18 mouse cellular contexts compared by ENCODE assay signal in the genomic region with DNA sequence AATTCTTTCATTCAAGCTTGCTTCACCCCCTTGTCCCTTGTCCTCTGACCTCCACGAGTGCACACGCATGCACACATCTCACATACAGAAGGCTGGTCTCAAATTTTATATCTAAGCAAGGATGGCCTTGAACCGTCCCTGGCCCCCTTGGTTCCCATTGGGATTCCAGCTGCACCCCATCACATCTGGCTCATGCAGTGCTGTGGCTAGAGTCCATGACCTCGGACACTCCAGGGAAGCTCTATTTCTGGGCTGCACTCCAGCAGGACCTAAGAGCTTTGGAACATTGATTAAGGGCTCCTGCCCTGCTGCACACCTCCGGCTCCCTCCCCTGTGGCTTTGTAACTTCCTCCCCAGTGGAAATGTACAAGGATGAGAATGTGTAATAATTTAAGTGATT. TPM values are rescaled to one million over a fixed set of nuclear protein-coding genes. Genes with fewer than 3 reads are reported as not detected.
DNase-seq lines count a peak whose midpoint lies in the region.
"Had no signal": no experiment of that assay in that cellular context is flagged by ENCODE, and none has a peak within 500 bp of the region (broad histone marks: within the 10 kb centered on the region; RNA-seq: fewer than 3 reads in every experiment).

No protein-coding gene starts in this region.

- WGBS in embryonic facial prominence, embryonic 10.5 days = 76% methylated on average over 5 of the region's 5 CpGs

- no peaks in the 10 kb centered on the region for H3K9me3 ChIP-seq in embryonic facial prominence, embryonic 10.5 days

- H3K36me3 ChIP-seq in embryonic facial prominence, embryonic 10.5 days (replicated peaks) = no peaks in the 10 kb centered on the region

- H3K4me1 ChIP-seq in embryonic facial prominence, embryonic 10.5 days = peaks cover 16% of the 10 kb centered on the region

- no peak overlapping the region for H3K4me3 ChIP-seq in embryonic facial prominence, embryonic 10.5 days

- peaks cover 67% of the 10 kb centered on the region for H3K27me3 ChIP-seq in embryonic facial prominence, embryonic 10.5 days (replicated peaks; ENCODE audit: low read depth, poor library complexity, severe bottlenecking)

- peak; percentile 47 for DNase-seq in gastrocnemius, adult 18-20 months (ENCODE audit: low spot score)
- no peak for DNase-seq in gastrocnemius, postnatal 10 days
- peak; percentile 52 for DNase-seq in kidney, adult 9 months
- DNase-seq in kidney, adult 18-20 months = no peak
- peak; percentile 75 for DNase-seq in adrenal gland, postnatal 14 days
- DNase-seq in kidney, postnatal 14 days = peak; percentile 51
- DNase-seq in embryonic facial prominence, embryonic 10.5 days (ENCODE audit: low spot score) = no peak
- DNase-seq in lung, postnatal 25 days (ENCODE audit: low spot score) = no peak
- DNase-seq: cerebellum, postnatal 14 days; lung, embryonic 14.5 days; midbrain, embryonic 14.5 days; right cerebral cortex, postnatal 14 days had no signal

- H3K27ac ChIP-seq in embryonic facial prominence, embryonic 10.5 days (replicated peaks) = no peak overlapping the region

RNA-seq across cellular contexts. Expression of gene Il27ra, which starts 4.4 kb away (rescaled TPM):
- under 1 TPM; 0.37 to 0.66 TPM for total RNA-seq in gastrocnemius, adult 18-20 months (2021)
- under 1 TPM; 0.84 to 0.87 TPM for total RNA-seq in gastrocnemius, postnatal 10 days (2021)
- 2.3 and 12.2 TPM in 2 replicates for total RNA-seq in adrenal gland, postnatal 14 days (2021)
- polyA plus RNA-seq in embryonic facial prominence, embryonic 10.5 days (2016; fragmentation: Nextera tagmentation; extraction: Ambion mirVana) = 0.16 and 0.29 TPM in 2 replicates

RNA-seq across cellular contexts. Expression of gene Rln3, which starts 6.8 kb away (rescaled TPM):
- total RNA-seq in gastrocnemius, adult 18-20 months (2021) = not detected
- total RNA-seq in gastrocnemius, postnatal 10 days (2021) = not detected
- 0.64 TPM in 1 of 2 replicates, not detected in the other for total RNA-seq in adrenal gland, postnatal 14 days (2021)
- polyA plus RNA-seq in embryonic facial prominence, embryonic 10.5 days (2016; fragmentation: Nextera tagmentation; extraction: Ambion mirVana) = not detected in 2 replicates
- total RNA-seq: gastrocnemius, adult 8-10 months; hematopoietic stem cell, adult 5-6 weeks; left cerebral cortex, postnatal 10 days; megakaryocyte progenitor cell, adult 5-6 weeks had no signal
- polyA plus RNA-seq: forebrain, embryonic 14.5 days; limb, embryonic 14.5 days; lung, embryonic 14.5 days had no signal

RNA-seq across cellular contexts. Expression of gene Palm3, which starts 16.7 kb away (rescaled TPM):
- total RNA-seq in gastrocnemius, adult 18-20 months (2021) = under 1 TPM; 0.09 to 0.11 TPM
- 1 to 10 TPM in 1 of 2 experiments, under 1 TPM in 1; 0.99 to 1.1 TPM for total RNA-seq in gastrocnemius, postnatal 10 days (2021)
- 0.38 and 0.52 TPM in 2 replicates for total RNA-seq in adrenal gland, postnatal 14 days (2021)
- polyA plus RNA-seq in embryonic facial prominence, embryonic 10.5 days (2016; fragmentation: Nextera tagmentation; extraction: Ambion mirVana) = 9.3 and 11.5 TPM in 2 replicates
- total RNA-seq: hematopoietic stem cell, adult 5-6 weeks; megakaryocyte progenitor cell, adult 5-6 weeks had no signal

RNA-seq across cellular contexts. Expression of gene 2210011C24Rik, which starts 26.0 kb away (rescaled TPM):
- total RNA-seq in gastrocnemius, adult 18-20 months (2021) = 1 to 10 TPM; 2.0 to 2.4 TPM
- 1 to 10 TPM; 1.7 to 2.0 TPM for total RNA-seq in gastrocnemius, postnatal 10 days (2021)
- total RNA-seq in adrenal gland, postnatal 14 days (2021) = not detected in 2 replicates
- polyA plus RNA-seq in embryonic facial prominence, embryonic 10.5 days (2016; fragmentation: Nextera tagmentation; extraction: Ambion mirVana) = 0.28 TPM in 1 of 2 replicates, not detected in the other
- total RNA-seq: hematopoietic stem cell, adult 5-6 weeks; megakaryocyte progenitor cell, adult 5-6 weeks had no signal
- polyA plus RNA-seq: forebrain, embryonic 14.5 days; midbrain, embryonic 14.5 days had no signal

RNA-seq across cellular contexts. Expression of gene Gm10643, which starts 26.9 kb away (rescaled TPM):
- total RNA-seq in gastrocnemius, adult 18-20 months (2021) = 1 to 10 TPM; 1.2 TPM
- 1 to 10 TPM; 1.6 to 1.9 TPM for total RNA-seq in gastrocnemius, postnatal 10 days (2021)
- total RNA-seq in adrenal gland, postnatal 14 days (2021) = 2.9 and 3.0 TPM in 2 replicates
- 1.1 and 1.4 TPM in 2 replicates for polyA plus RNA-seq in embryonic facial prominence, embryonic 10.5 days (2016; fragmentation: Nextera tagmentation; extraction: Ambion mirVana)

Comparison
In these comparisons a context has a peak if more than half of its experiments do, and no peak if none do; other contexts are left out.
1. DNase-seq: peak in gastrocnemius, adult 18-20 months (single experiment), kidney, adult 9 months (single experiment), adrenal gland, postnatal 14 days (single experiment) and kidney, postnatal 14 days (single experiment); none in gastrocnemius, postnatal 10 days (single experiment), kidney, adult 18-20 months (single experiment), embryonic facial prominence, embryonic 10.5 days (single experiment) and lung, postnatal 25 days (single experiment).